Mouse (Mus musculus) MEL (cell line): ENCODE results near the gene Gripap1. TPM values are rescaled to one million over a fixed set of nuclear protein-coding genes. Genes with fewer than 3 reads are reported as not detected.

ENCODE experiments used
- DNase-seq: peaks from one replicate; pipeline ENCODE4 v3.0.0; 2011; ENCODE audit warnings: low read depth, low spot score
- H3K27ac ChIP-seq: 2 replicates; pipeline ENCODE4 v1.5.1; 2012; ENCODE audit warnings: low read depth, mild to moderate bottlenecking, control low read depth, low read length, moderate library complexity; ENCODE audit not compliant: control insufficient read depth
- H3K27me3 ChIP-seq, 2 experiments: fragments of 150-350 bp in 1 of 2; sonication (generic) in 1 of 2; 2 replicates each; pipeline ENCODE4 v1.6.1; 2012; ENCODE audit warnings: low read length in 2 of 2, mild to moderate bottlenecking in 2 of 2, improper control_type of control experiment in 1 of 2, moderate library complexity in 1 of 2; ENCODE audit not compliant: insufficient read depth in 2 of 2, control insufficient read depth in 1 of 2
- H3K36me3 ChIP-seq, 2 experiments: 2 replicates each; pipeline ENCODE4 v1.6.1; 2012 to 2014; ENCODE audit warnings: low read length in 2 of 2, improper control_type of control experiment in 1 of 2, inconsistent platforms in 1 of 2, mild to moderate bottlenecking in 1 of 2; ENCODE audit not compliant: insufficient read depth in 2 of 2, control insufficient read depth in 1 of 2
- H3K4me1 ChIP-seq, 2 experiments: fragments of 150-350 bp in 1 of 2; sonication (generic) in 1 of 2; 2 replicates each; pipeline ENCODE4 v1.6.1; 2012; ENCODE audit warnings: low read length in 2 of 2, improper control_type of control experiment in 1 of 2, mild to moderate bottlenecking in 1 of 2; ENCODE audit not compliant: insufficient read depth in 2 of 2, control insufficient read depth in 1 of 2
- H3K4me3 ChIP-seq, 2 experiments: fragments of 150-350 bp in 1 of 2; sonication (generic) in 1 of 2; 2 replicates each; pipeline ENCODE4 v1.5.1; 2012; ENCODE audit warnings: low read depth in 2 of 2, low read length in 2 of 2, mild to moderate bottlenecking in 2 of 2, moderate library complexity in 2 of 2, control low read depth in 1 of 2, improper control_type of control experiment in 1 of 2; ENCODE audit not compliant: control insufficient read depth in 1 of 2, insufficient read depth in 1 of 2
- H3K79me2 ChIP-seq: 2 replicates; pipeline ENCODE4 v1.6.1; 2012; ENCODE audit warnings: mild to moderate bottlenecking, low read length, moderate library complexity; ENCODE audit not compliant: control insufficient read depth, poor library complexity, insufficient read depth
- H3K9ac ChIP-seq: 2 replicates; pipeline ENCODE4 v1.6.1; 2012; ENCODE audit warnings: low read depth, mild to moderate bottlenecking, control low read depth, low read length, moderate library complexity; ENCODE audit not compliant: control insufficient read depth, poor library complexity, severe bottlenecking
- H3K9me3 ChIP-seq: fragments of 150-350 bp; sonication (generic); replicated peaks from 2 replicates; pipeline ENCODE4 v1.6.1; 2012; ENCODE audit warnings: mild to moderate bottlenecking, low read length, improper control_type of control experiment, moderate library complexity; ENCODE audit not compliant: insufficient read depth
- BHLHE40 ChIP-seq: IDR thresholded peaks from 2 replicates; pipeline ENCODE4 v1.6.1; 2012; ENCODE audit warnings: low read depth, mild to moderate bottlenecking, inconsistent platforms, low read length, improper control_type of control experiment, borderline replicate concordance
- CHD1 ChIP-seq: IDR thresholded peaks from 2 replicates; pipeline ENCODE4 v1.6.1; 2012; ENCODE audit warnings: low read depth, mild to moderate bottlenecking, inconsistent platforms, low read length, improper control_type of control experiment
- CHD2 ChIP-seq: IDR thresholded peaks from 2 replicates; pipeline ENCODE4 v1.6.1; 2011; ENCODE audit warnings: low read length, improper control_type of control experiment
- CTCF ChIP-seq, 3 experiments: IDR thresholded peaks in 2 of 3; conservative IDR thresholded peaks in 1 of 3; 2 replicates each; pipeline ENCODE4 v1.5.1; 2011 to 2012; ENCODE audit warnings: low read length in 3 of 3, low read depth in 2 of 3, mild to moderate bottlenecking in 2 of 3, improper control_type of control experiment in 1 of 3, inconsistent platforms in 1 of 3, mixed read lengths in 1 of 3, moderate library complexity in 1 of 3; ENCODE audit not compliant: control insufficient read depth in 1 of 3, insufficient read depth in 1 of 3, poor library complexity in 1 of 3, severe bottlenecking in 1 of 3
- EP300 ChIP-seq, 2 experiments: IDR thresholded peaks; 2 replicates each; pipeline ENCODE4 v1.6.1; 2011; ENCODE audit warnings: improper control_type of control experiment in 2 of 2, low read length in 2 of 2, low read depth in 1 of 2, mild to moderate bottlenecking in 1 of 2
- ETS1 ChIP-seq: IDR thresholded peaks from 2 replicates; pipeline ENCODE4 v1.6.1; 2012; ENCODE audit warnings: low read depth, mild to moderate bottlenecking, inconsistent platforms, low read length, improper control_type of control experiment, moderate library complexity
- GABPA ChIP-seq: IDR thresholded peaks from 2 replicates; pipeline ENCODE4 v1.6.1; 2012; ENCODE audit warnings: low read depth, mild to moderate bottlenecking, inconsistent platforms, low read length, improper control_type of control experiment, moderate library complexity
- GATA1 ChIP-seq: IDR thresholded peaks from 2 replicates; pipeline ENCODE4 v1.6.1; 2011; ENCODE audit warnings: low read depth, low read length, improper control_type of control experiment
- HCFC1 ChIP-seq: IDR thresholded peaks from 2 replicates; pipeline ENCODE4 v1.6.1; 2012; ENCODE audit warnings: low read depth, mild to moderate bottlenecking, inconsistent platforms, low read length, improper control_type of control experiment, moderate library complexity
- JUND ChIP-seq: IDR thresholded peaks from 2 replicates; pipeline ENCODE4 v1.6.1; 2011; ENCODE audit warnings: low read depth, mild to moderate bottlenecking, improper control_type of control experiment, low read length
- KAT2A ChIP-seq: conservative IDR thresholded peaks from 2 replicates; pipeline ENCODE4 v1.6.1; 2012; ENCODE audit warnings: low read depth, low read length, improper control_type of control experiment, inconsistent platforms
- MAFK ChIP-seq: IDR thresholded peaks from 2 replicates; pipeline ENCODE4 v1.6.1; 2011; ENCODE audit warnings: low read depth, mild to moderate bottlenecking, low read length, improper control_type of control experiment, borderline replicate concordance
- MEF2A ChIP-seq: IDR thresholded peaks from 2 replicates; pipeline ENCODE4 v1.6.1; 2014; ENCODE audit warnings: low read depth, mild to moderate bottlenecking, inconsistent platforms, low read length, improper control_type of control experiment; ENCODE audit not compliant: poor library complexity, insufficient replicate concordance, severe bottlenecking; ENCODE audit errors: extremely low read depth
- MXI1 ChIP-seq: IDR thresholded peaks from 2 replicates; pipeline ENCODE4 v1.6.1; 2011; ENCODE audit warnings: mild to moderate bottlenecking, low read depth, low read length, improper control_type of control experiment
- NELFE ChIP-seq: IDR thresholded peaks from 2 replicates; pipeline ENCODE4 v1.6.1; 2011; ENCODE audit warnings: low read depth, low read length, improper control_type of control experiment
- POLR2AphosphoS2 ChIP-seq: IDR thresholded peaks from 2 replicates; pipeline ENCODE4 v1.6.1; 2011; ENCODE audit warnings: low read length, improper control_type of control experiment
- POLR2AphosphoS5 ChIP-seq: IDR thresholded peaks from 2 replicates; pipeline ENCODE4 v1.6.1; 2012; ENCODE audit warnings: low read depth, borderline replicate concordance, mild to moderate bottlenecking, inconsistent platforms, low read length, moderate library complexity, mixed read lengths
- RAD21 ChIP-seq: IDR thresholded peaks from 2 replicates; pipeline ENCODE4 v1.6.1; 2011; ENCODE audit warnings: mild to moderate bottlenecking, low read depth, low read length, improper control_type of control experiment
- SIN3A ChIP-seq: IDR thresholded peaks from 2 replicates; pipeline ENCODE4 v1.6.1; 2012; ENCODE audit warnings: low read length, improper control_type of control experiment, inconsistent platforms
- SMC3 ChIP-seq: IDR thresholded peaks from 2 replicates; pipeline ENCODE4 v1.6.1; 2011; ENCODE audit warnings: low read depth, low read length, improper control_type of control experiment
- TAL1 ChIP-seq: IDR thresholded peaks from 2 replicates; pipeline ENCODE4 v1.6.1; 2012; ENCODE audit warnings: mild to moderate bottlenecking, inconsistent platforms, low read length, moderate library complexity, mixed read lengths
- USF1 ChIP-seq: IDR thresholded peaks from 2 replicates; pipeline ENCODE4 v1.6.1; 2014; ENCODE audit warnings: low read depth, mild to moderate bottlenecking, inconsistent platforms, low read length, improper control_type of control experiment, moderate library complexity
- ZC3H11A ChIP-seq: IDR thresholded peaks from 2 replicates; pipeline ENCODE4 v1.6.1; 2012; ENCODE audit warnings: low read depth, mild to moderate bottlenecking, inconsistent platforms, low read length, improper control_type of control experiment
- ZKSCAN1 ChIP-seq: IDR thresholded peaks from 2 replicates; pipeline ENCODE4 v1.6.1; 2012; ENCODE audit warnings: low read depth, mild to moderate bottlenecking, inconsistent platforms, low read length, improper control_type of control experiment, moderate library complexity
- ZMIZ1 ChIP-seq: IDR thresholded peaks from 2 replicates; pipeline ENCODE4 v1.6.1; 2012; ENCODE audit warnings: low read depth, mild to moderate bottlenecking, inconsistent platforms, low read length, improper control_type of control experiment, moderate library complexity
- ZNF384 ChIP-seq: IDR thresholded peaks from 2 replicates; pipeline ENCODE4 v1.6.1; 2012; ENCODE audit warnings: low read depth, mild to moderate bottlenecking, inconsistent platforms, low read length, improper control_type of control experiment
- polyA plus RNA-seq, 2 experiments: library from polyadenylated mRNA; stranded (reverse) in 1 of 2; unstranded in 1 of 2; fragments of >175 nt in 1 of 2; fragments of >200 nt in 1 of 2; gene quantifications; 2 replicates each; pipeline versions ENCODE4 v1.2.1 to v1.2.4; 2012; ENCODE audit warnings: low replicate concordance in 2 of 2, low read depth in 1 of 2; ENCODE audit not compliant: insufficient read length in 2 of 2, insufficient read depth in 1 of 2, missing spikeins in 1 of 2
- total RNA-seq: library from RNA; depleted of rRNA; stranded (reverse); fragments of 300-350 nt; gene quantifications from 2 replicates; pipeline ENCODE4 v1.2.3, GENCODE M21; 2012

Gene Gripap1
- total and polyA plus RNA-seq, 3 experiments = 40.5 to 244 (median 84.6) TPM

DNA sequence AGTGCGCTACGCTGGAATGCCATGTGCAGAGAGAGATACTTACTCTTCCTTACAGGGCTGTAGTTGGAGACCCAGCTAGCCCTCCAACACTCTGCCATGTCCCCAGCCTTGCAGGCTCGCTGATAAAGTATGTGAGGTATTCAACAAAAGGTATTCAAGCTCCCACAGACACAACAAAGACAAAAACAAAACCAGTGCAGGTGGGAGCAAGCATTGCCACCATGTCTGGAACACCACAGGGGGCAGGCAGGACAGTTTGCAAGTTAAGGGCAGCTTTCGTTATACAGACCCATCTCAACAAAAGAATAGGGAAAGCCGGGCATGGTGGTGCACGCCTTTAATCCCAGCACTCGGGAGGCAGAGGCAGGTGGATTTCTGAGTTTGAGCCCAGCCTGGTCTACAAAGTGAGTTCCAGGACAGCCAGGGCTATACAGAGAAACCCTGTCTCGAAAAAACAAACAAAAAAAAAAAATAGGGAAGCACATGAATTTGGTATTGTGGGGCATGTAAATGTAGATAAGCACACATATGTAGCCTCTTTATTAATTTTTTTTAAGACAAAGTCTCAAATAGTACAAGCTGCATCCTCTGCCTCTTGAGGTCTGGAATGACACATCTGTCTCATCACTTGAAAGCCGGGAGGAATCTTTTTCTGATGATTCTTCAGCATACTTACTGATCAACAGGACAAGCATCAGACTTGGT lies 13.9 kb upstream of the Gripap1 start:
- H3K27me3 ChIP-seq = no peaks in the 10 kb centered on the region
- no peaks in the 10 kb centered on the region; the same call in 1 of the 2 replicates for H3K79me2 ChIP-seq
- H3K4me1 ChIP-seq = peaks cover 18 to 31% of the 10 kb centered on the region in 2 experiments
- peak; percentile 70 for DNase-seq
- H3K27ac ChIP-seq = peak overlapping the region; percentile 95
- H3K9ac ChIP-seq = peak overlapping the region; percentile 15
- no peaks in the 10 kb centered on the region for H3K9me3 ChIP-seq
- peaks cover 3 to 36% of the 10 kb centered on the region in 2 experiments; a peak in 2 of 4 replicates for H3K36me3 ChIP-seq
- TF ChIP-seq ZNF384 = peak; percentile 90
- peak; percentile 55; the same call in 1 of the 2 replicates for TF ChIP-seq GATA1
- TF ChIP-seq JUND = no peak
- TF ChIP-seq EP300 (IDR thresholded peaks at IDR 0.05; ENCODE audit: low read depth in 1 of 2, low read length in 2 of 2) = peak in 1 of 2 experiments; percentile 38; a peak in 1 of 4 replicates
- peak; percentile 50; the same call in 1 of the 2 replicates for TF ChIP-seq TAL1
- peak; percentile 53; the same call in 1 of the 2 replicates for TF ChIP-seq ETS1
- TF ChIP-seq, all 39 proteins: peak for 5
- no peak overlapping the region for H3K4me3 ChIP-seq

DNA sequence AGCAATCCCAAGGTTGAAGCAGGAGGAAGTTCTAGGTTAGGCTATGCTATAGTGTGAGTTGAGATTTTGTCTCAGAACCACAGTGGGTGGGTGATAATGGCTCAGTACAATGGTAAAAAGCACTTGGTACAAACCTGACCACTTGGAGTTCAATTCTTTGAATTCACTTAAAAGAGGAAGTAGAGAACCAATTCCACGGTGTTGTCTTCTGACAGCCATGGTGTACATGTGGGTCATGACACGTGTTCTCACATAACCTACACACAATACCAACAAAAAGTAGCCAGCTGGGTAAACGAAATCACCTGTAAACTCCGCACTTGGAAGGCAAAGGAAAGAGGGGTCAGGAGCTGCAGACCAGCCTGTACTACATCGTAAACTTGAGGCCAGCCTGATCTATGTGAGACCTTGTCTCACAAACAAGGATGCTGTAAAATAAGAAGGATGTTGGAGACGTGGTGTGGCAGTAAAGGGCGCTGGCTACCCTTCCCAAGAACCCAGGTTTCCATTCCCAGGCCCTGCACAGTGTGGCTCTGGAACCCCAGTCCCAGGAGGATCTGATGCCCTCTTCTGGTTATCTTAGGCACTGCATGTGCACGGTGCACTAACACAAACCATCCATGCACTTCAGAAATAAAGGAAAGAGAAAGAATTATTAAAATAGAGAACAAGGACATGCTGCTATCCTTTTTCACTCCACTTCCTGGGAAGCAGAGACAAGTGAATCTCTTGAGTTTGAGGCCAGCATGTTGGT lies 13.1 kb upstream of the Gripap1 start:
- peak overlapping the region; percentile 70 for H3K9ac ChIP-seq
- peak overlapping the region; percentile 95 for H3K27ac ChIP-seq
- H3K9me3 ChIP-seq = no peaks in the 10 kb centered on the region
- H3K4me3 ChIP-seq = peak overlapping the region in 1 of 2 experiments; percentile 20; a peak in 1 of 4 replicates
- H3K27me3 ChIP-seq = no peaks in the 10 kb centered on the region
- H3K79me2 ChIP-seq = no peaks in the 10 kb centered on the region; the same call in 1 of the 2 replicates
- peaks cover 3 to 42% of the 10 kb centered on the region in 2 experiments; a peak in 2 of 4 replicates for H3K36me3 ChIP-seq
- H3K4me1 ChIP-seq = peaks cover 18 to 36% of the 10 kb centered on the region in 2 experiments
- DNase-seq = peak; percentile 86
- peak; percentile 46 for TF ChIP-seq BHLHE40
- TF ChIP-seq ZC3H11A = 0 out of 2 replicates have a peak, but pooled peaks have one; percentile 32
- TF ChIP-seq CHD1 = peak; percentile 59; the same call in 1 of the 2 replicates
- TF ChIP-seq JUND = 0 out of 2 replicates have a peak, but pooled peaks have one; percentile 36
- TF ChIP-seq POLR2AphosphoS2 = no peak
- TF ChIP-seq NELFE = peak; percentile 41; the same call in 1 of the 2 replicates
- peak; percentile 70 for TF ChIP-seq SMC3
- no peak for TF ChIP-seq POLR2AphosphoS5
- TF ChIP-seq ZMIZ1 = no peak
- TF ChIP-seq CHD2 = no peak
- no peak for TF ChIP-seq ZKSCAN1
- TF ChIP-seq KAT2A = no peak; the same call in 1 of the 2 replicates
- 0 out of 2 replicates have a peak, but pooled peaks have one; percentile 34 for TF ChIP-seq ETS1
- no peak for TF ChIP-seq GABPA
- no peak for TF ChIP-seq HCFC1
- TF ChIP-seq SIN3A = peak; percentile 73; the same call in 1 of the 2 replicates
- no peak for TF ChIP-seq MEF2A
- TF ChIP-seq EP300 (IDR thresholded peaks at IDR 0.05; ENCODE audit: low read depth in 1 of 2, low read length in 2 of 2) = peak in 1 of 2 experiments; percentile 44; a peak in 2 of 4 replicates
- TF ChIP-seq TAL1 = no peak
- TF ChIP-seq USF1 = peak; percentile 43; the same call in 1 of the 2 replicates
- peak; percentile 34; the same call in 1 of the 2 replicates for TF ChIP-seq RAD21
- TF ChIP-seq CTCF (IDR thresholded peaks at IDR 0.05 in 2 of 3, conservative IDR thresholded peaks at IDR 0.05 in 1 of 3; ENCODE audit: control insufficient read depth in 1 of 3, insufficient read depth in 1 of 3, low read depth in 2 of 3, low read length in 3 of 3, poor library complexity in 1 of 3, severe bottlenecking in 1 of 3) = peak; percentile 71 to 96 (median 82)
- peak; percentile 98 for TF ChIP-seq MXI1
- no peak for TF ChIP-seq MAFK
